Mouse (Mus musculus) kidney, postnatal 0 days (tissue): ENCODE data around the gene P2rx3. TPM values are rescaled to one million over a fixed set of nuclear protein-coding genes. Genes with fewer than 3 reads are reported as not detected.

ENCODE experiments used
- ATAC-seq: fragments of 200-750 bp; cut with Nextera tagmentation; replicated peaks from 2 replicates; pipeline ENCODE4 v1.8.0; 2017; ENCODE audit warnings: low read depth, moderate number of reproducible peaks, moderate TSS enrichment, moderate library complexity; ENCODE audit not compliant: low FRiP score
- DNase-seq: peaks from one replicate; pipeline ENCODE4 v3.0.0-alpha.2; 2016; ENCODE audit warnings: low spot score
- H3K27ac ChIP-seq: fragments of 300-500 bp; sonication (generic); 2 replicates; pipeline ENCODE4 v1.5.1; 2014; ENCODE audit warnings: mild to moderate bottlenecking
- H3K27me3 ChIP-seq: fragments of 300-500 bp; sonication (generic); 2 replicates; pipeline ENCODE4 v1.6.1; 2014; ENCODE audit warnings: low read length, mixed read lengths; ENCODE audit not compliant: insufficient read depth
- H3K36me3 ChIP-seq: fragments of 300-500 bp; sonication (generic); 2 replicates; pipeline ENCODE4 v1.6.1; 2014; ENCODE audit warnings: low read length, mixed read lengths; ENCODE audit not compliant: insufficient read depth
- H3K4me1 ChIP-seq: fragments of 300-500 bp; sonication (generic); replicated peaks from 2 replicates; pipeline ENCODE4 v1.6.1; 2014; ENCODE audit warnings: antibody characterized with exemption, low read length, mixed read lengths; ENCODE audit not compliant: insufficient read depth
- H3K4me2 ChIP-seq: fragments of 300-500 bp; sonication (generic); 2 replicates; pipeline ENCODE4 v1.6.1; 2014; ENCODE audit warnings: mild to moderate bottlenecking, low read length, moderate library complexity, mixed read lengths
- H3K4me3 ChIP-seq: fragments of 300-500 bp; sonication (generic); replicated peaks from 2 replicates; pipeline ENCODE4 v1.5.1; 2014; ENCODE audit warnings: low read depth, low read length
- H3K9ac ChIP-seq: fragments of 300-500 bp; sonication (generic); 2 replicates; pipeline ENCODE4 v1.6.1; 2014; ENCODE audit warnings: low read depth, low read length
- H3K9me3 ChIP-seq: fragments of 300-500 bp; sonication (generic); replicated peaks from 2 replicates; pipeline ENCODE4 v1.6.1; 2016; ENCODE audit warnings: low read length, inconsistent platforms, mixed read lengths
- CTCF ChIP-seq: IDR thresholded peaks from 2 replicates; pipeline ENCODE4 v1.5.1; 2016; ENCODE audit warnings: antibody characterized with exemption, low read depth, mild to moderate bottlenecking, moderate library complexity
- WGBS: fragments of 180-500 bp; shearing (Covaris S2); extraction: QIAGEN DNeasy Blood & Tissue Kit; methylation state at CpG from one replicate; pipeline ENCODE4 v1.1.7; 2014; 5-methylcytosine and 5-hydroxymethylcytosine counted together
- polyA plus RNA-seq: library from polyadenylated mRNA; unstranded; fragments of >200 nt; fragmentation: Nextera tagmentation; extraction: Ambion mirVana; gene quantifications from 2 replicates; pipeline ENCODE4 v1.2.1, GENCODE M21; 2015

Gene P2rx3
- polyA plus RNA-seq, 1 experiment from 2014 or later = 0.14 TPM

DNA sequence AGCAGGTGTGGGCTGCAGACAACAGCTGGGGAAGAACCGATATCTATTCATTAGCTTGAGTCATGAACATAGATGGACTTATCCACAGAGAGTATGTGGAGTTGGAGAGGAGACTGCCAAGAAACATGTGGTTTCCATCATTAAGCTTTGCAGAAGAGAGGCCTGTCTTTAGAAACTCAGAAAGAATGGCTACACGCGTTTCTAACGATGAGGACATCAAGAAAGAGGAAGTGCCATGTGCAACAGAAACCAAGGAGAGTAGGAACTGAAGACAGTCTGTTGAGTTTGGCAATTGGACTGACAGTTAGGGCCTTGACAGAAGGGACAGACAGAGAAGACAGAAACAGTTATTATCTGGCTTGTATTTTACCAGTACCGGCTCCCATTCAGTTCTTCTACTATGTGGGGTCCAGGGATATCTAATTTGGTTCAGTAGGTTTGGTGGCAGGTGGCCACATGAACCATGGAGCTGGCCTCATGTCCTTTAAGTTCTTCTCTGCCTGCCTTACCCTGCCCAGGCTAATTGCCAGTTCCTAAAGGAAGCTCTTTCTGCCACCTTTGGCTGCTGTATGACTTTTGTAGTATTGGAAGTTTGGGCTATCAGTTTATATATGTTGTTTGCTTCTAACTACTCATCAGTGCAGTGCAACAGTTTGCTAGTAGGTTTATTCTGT, 69.8 kb downstream of the P2rx3 start:
- no peak overlapping the region for H3K4me2 ChIP-seq
- WGBS = 83% methylated on average over 5 of the region's 5 CpGs
- DNase-seq = no peak
- no peaks in the 10 kb centered on the region for H3K36me3 ChIP-seq
- no peak overlapping the region for H3K27ac ChIP-seq
- no peaks in the 10 kb centered on the region for H3K4me1 ChIP-seq
- H3K9me3 ChIP-seq = no peaks in the 10 kb centered on the region
- ATAC-seq = no peak
- H3K27me3 ChIP-seq = no peaks in the 10 kb centered on the region
- TF ChIP-seq CTCF = no peak
- no peak overlapping the region for H3K4me3 ChIP-seq
- H3K9ac ChIP-seq = no peak overlapping the region

GRCm38 (mm10) chr2:84964111-84964801, 73.0 kb downstream of the P2rx3 start:
- Histone ChIP-seq H3K4me3 (no peak overlapping the region), H3K9me3 (no peaks in the 10 kb centered on the region), H3K9ac (no peak overlapping the region), H3K27ac (no peak overlapping the region), H3K4me2 (no peak overlapping the region), H3K36me3 (no peaks in the 10 kb centered on the region), H3K4me1 (no peaks in the 10 kb centered on the region), H3K27me3 (no peaks in the 10 kb centered on the region)
- no peak for ATAC-seq
- DNase-seq = no peak
- WGBS = 83% methylated on average over 7 of the region's 7 CpGs
- TF ChIP-seq CTCF = no peak

GRCm38 (mm10) chr2:84962906-84963507, 74.3 kb downstream of the P2rx3 start:
- H3K4me1 ChIP-seq = no peaks in the 10 kb centered on the region
- H3K27ac ChIP-seq = no peak overlapping the region
- H3K27me3 ChIP-seq = no peaks in the 10 kb centered on the region
- no peak for DNase-seq
- no peak overlapping the region for H3K4me3 ChIP-seq
- no peak overlapping the region for H3K4me2 ChIP-seq
- no peaks in the 10 kb centered on the region for H3K36me3 ChIP-seq
- no peak for ATAC-seq
- H3K9ac ChIP-seq = no peak overlapping the region
- TF ChIP-seq CTCF = no peak
- no peaks in the 10 kb centered on the region for H3K9me3 ChIP-seq
- 41% methylated on average over 6 of the region's 6 CpGs for WGBS

DNA sequence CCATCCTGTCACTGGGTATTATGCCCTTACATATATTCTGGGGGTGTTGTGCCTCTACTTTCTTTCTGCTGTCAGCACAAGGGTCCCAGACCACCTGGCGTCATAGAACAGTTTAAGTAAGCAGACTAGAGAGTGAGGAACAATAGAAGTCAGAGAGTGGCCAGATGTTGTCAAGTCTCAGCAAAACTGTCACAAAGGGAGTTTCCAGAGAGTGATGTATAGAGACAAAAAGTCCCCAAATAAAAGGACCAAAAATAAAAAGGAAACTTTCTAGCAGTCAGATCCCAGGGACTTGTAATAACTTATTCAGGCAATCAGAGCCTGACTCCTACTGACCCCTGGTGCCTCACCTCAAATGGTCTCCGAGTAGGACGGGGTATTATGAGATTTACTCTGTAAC, 75.4 kb downstream of the P2rx3 start:
- Histone ChIP-seq H3K9ac (no peak overlapping the region), H3K36me3 (peaks cover 5% of the 10 kb centered on the region; the same call in 1 of the 2 replicates), H3K4me3 (no peak overlapping the region), H3K27me3 (no peaks in the 10 kb centered on the region), H3K4me1 (no peaks in the 10 kb centered on the region), H3K4me2 (no peak overlapping the region), H3K9me3 (no peaks in the 10 kb centered on the region), H3K27ac (no peak overlapping the region)
- ATAC-seq = no peak
- TF ChIP-seq CTCF = no peak
- WGBS = 69% methylated on average over 3 of the region's 3 CpGs
- no peak for DNase-seq

DNA sequence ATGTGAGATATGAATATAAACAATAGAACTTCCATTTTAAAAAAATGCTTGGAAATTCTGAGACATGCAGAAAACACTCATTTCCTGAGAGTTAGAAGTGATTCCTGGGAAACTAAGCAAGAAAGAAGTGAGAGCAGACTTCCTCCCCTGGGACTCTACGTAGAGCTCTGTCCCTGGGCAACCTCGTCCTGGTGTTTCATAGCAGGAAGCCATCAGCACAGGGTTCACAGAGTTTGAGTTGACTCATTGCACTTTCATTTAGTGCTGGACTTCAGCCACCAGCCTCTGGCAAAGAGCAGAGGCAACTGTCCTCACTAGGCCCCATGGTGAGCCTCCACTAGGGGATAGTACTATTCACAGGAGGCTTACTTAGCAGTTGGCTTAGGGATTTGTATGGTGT, 76.0 kb downstream of the P2rx3 start:
- H3K4me2 ChIP-seq = no peak overlapping the region
- TF ChIP-seq CTCF = peak; percentile 21; the same call in 1 of the 2 replicates
- DNase-seq (peak; percentile 72), ATAC-seq (peak; percentile 65)
- no peak overlapping the region for H3K9ac ChIP-seq
- H3K36me3 ChIP-seq = peaks cover 5% of the 10 kb centered on the region; the same call in 1 of the 2 replicates
- no peak overlapping the region for H3K27ac ChIP-seq
- no peaks in the 10 kb centered on the region for H3K4me1 ChIP-seq
- 54% methylated on average over 2 of the region's 2 CpGs for WGBS
- no peak overlapping the region for H3K4me3 ChIP-seq
- no peaks in the 10 kb centered on the region for H3K9me3 ChIP-seq
- no peaks in the 10 kb centered on the region for H3K27me3 ChIP-seq

DNA sequence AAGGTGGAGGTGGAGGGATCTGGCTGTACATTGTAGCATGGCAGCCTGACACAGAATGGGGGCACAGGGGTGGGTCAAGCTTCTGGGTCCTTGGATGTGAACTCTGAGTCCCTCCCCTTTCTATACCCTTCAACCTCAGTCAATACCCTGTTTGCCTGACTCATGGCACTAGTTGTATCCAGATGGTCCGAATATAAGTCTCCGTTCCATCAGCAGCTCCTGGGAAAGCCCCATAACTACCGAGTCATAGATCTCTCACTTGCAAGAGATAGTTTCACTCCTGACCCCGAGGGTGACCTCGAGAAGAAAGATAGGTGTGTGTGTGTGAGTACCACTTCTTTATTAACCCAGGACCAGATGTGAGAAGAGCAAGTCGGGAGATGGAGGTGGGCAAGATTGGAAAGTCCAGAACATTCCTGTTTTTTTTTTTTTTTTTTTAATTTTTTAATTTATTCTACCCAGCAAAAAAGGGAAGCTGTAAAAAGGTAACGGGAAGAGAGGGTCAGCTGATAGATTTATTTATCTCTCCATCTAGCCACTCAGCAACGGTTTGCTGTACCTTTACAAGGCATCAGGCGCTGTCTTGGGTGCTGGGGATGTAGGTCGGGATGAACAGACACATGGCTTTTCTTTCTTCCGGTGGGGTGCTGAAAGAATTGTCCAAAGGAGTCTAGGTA, 78.5 kb downstream of the P2rx3 start:
- Histone ChIP-seq H3K36me3 (peaks cover 9% of the 10 kb centered on the region; the same call in 1 of the 2 replicates), H3K27ac (no peak overlapping the region), H3K9ac (no peak overlapping the region), H3K4me1 (no peaks in the 10 kb centered on the region), H3K4me3 (no peak overlapping the region), H3K9me3 (no peaks in the 10 kb centered on the region), H3K4me2 (no peak overlapping the region), H3K27me3 (no peaks in the 10 kb centered on the region)
- no peak for ATAC-seq
- no peak for DNase-seq
- TF ChIP-seq CTCF = no peak
- 88% methylated on average over 11 of the region's 11 CpGs for WGBS
